Mouse (Mus musculus) hindbrain, embryonic 13.5 days (tissue): ENCODE data around the gene Ankrd40. TPM values are rescaled to one million over a fixed set of nuclear protein-coding genes. Genes with fewer than 3 reads are reported as not detected.

Experiments
- ATAC-seq: fragments of 200-750 bp; cut with Nextera tagmentation; 2 replicates; pipeline ENCODE4 v1.8.0; 2017; ENCODE audit warnings: moderate TSS enrichment; ENCODE audit not compliant: low FRiP score
- H3K27ac ChIP-seq: fragments of 300-500 bp; sonication (generic); 2 replicates; pipeline ENCODE4 v1.5.1; 2015; ENCODE audit warnings: inconsistent platforms, mild to moderate bottlenecking, moderate library complexity
- H3K27me3 ChIP-seq: fragments of 300-500 bp; sonication (generic); 2 replicates; pipeline ENCODE4 v1.6.1; 2015; ENCODE audit warnings: mild to moderate bottlenecking, inconsistent platforms
- H3K36me3 ChIP-seq: fragments of 300-500 bp; sonication (generic); 2 replicates; pipeline ENCODE4 v1.6.1; 2015; ENCODE audit warnings: mild to moderate bottlenecking, inconsistent platforms
- H3K4me1 ChIP-seq: fragments of 300-500 bp; sonication (generic); replicated peaks from 2 replicates; pipeline ENCODE4 v1.6.1; 2015; ENCODE audit warnings: inconsistent platforms
- H3K4me2 ChIP-seq: fragments of 300-500 bp; sonication (generic); 2 replicates; pipeline ENCODE4 v1.6.1; 2015; ENCODE audit warnings: inconsistent platforms, mild to moderate bottlenecking, moderate library complexity
- H3K4me3 ChIP-seq: fragments of 300-500 bp; sonication (generic); 2 replicates; pipeline ENCODE4 v1.5.1; 2015; ENCODE audit warnings: mild to moderate bottlenecking, inconsistent platforms
- H3K9ac ChIP-seq: fragments of 300-500 bp; sonication (generic); 2 replicates; pipeline ENCODE4 v1.6.1; 2015; ENCODE audit warnings: mild to moderate bottlenecking, inconsistent platforms
- H3K9me3 ChIP-seq: fragments of 300-500 bp; sonication (generic); 2 replicates; pipeline ENCODE4 v1.6.1; 2016; ENCODE audit warnings: inconsistent platforms
- WGBS: fragments of 180-500 bp; shearing (Covaris S2); methylation state at CpG from one replicate; pipeline ENCODE4 v1.1.7; 2015; 5-methylcytosine and 5-hydroxymethylcytosine counted together
- polyA plus RNA-seq: library from polyadenylated mRNA; unstranded; fragments of >200 nt; fragmentation: Nextera tagmentation; extraction: Ambion mirVana; gene quantifications from 2 replicates; pipeline ENCODE4 v1.2.1, GENCODE M21; 2015

Ankrd40 gene
- polyA plus RNA-seq, 1 experiment from 2014 or later = 10.6 TPM

GRCm38 (mm10) chr11:94329270-94329891, 1.6 kb downstream of the Ankrd40 start:
- Histone ChIP-seq H3K4me1 (peaks cover 54% of the 10 kb centered on the region), H3K4me3 (no peak overlapping the region), H3K36me3 (peaks cover 3% of the 10 kb centered on the region), H3K27ac (0 out of 2 replicates have a peak overlapping the region, but pooled peaks have one; percentile 18), H3K9ac (no peak overlapping the region), H3K4me2 (peak overlapping the region; percentile 78), H3K9me3 (no peaks in the 10 kb centered on the region), H3K27me3 (no peaks in the 10 kb centered on the region)
- ATAC-seq = no peak
- WGBS = 45% methylated on average over 4 of the region's 4 CpGs

- Histone ChIP-seq H3K36me3 (peaks cover 8% of the 10 kb centered on the region), H3K27ac (no peak overlapping the region), H3K9ac (peak overlapping the region; percentile 35; the same call in 1 of the 2 replicates), H3K4me1 (peaks cover 54% of the 10 kb centered on the region), H3K27me3 (no peaks in the 10 kb centered on the region), H3K9me3 (no peaks in the 10 kb centered on the region), H3K4me2 (peak overlapping the region; percentile 4; the same call in 1 of the 2 replicates), H3K4me3 (no peak overlapping the region)
- no peak for ATAC-seq
- WGBS = 94% methylated on average over 3 of the region's 3 CpGs
These were observed 2.4 kb downstream of the Ankrd40 start for GRCm38 (mm10) chr11:94330211-94330610.

- no peaks in the 10 kb centered on the region for H3K9me3 ChIP-seq
- H3K9ac ChIP-seq = no peak overlapping the region
- no peak overlapping the region for H3K4me2 ChIP-seq
- peaks cover 23% of the 10 kb centered on the region for H3K36me3 ChIP-seq
- no peaks in the 10 kb centered on the region for H3K27me3 ChIP-seq
- 93% methylated on average over 6 of the region's 6 CpGs for WGBS
- no peak overlapping the region for H3K4me3 ChIP-seq
- no peak overlapping the region for H3K27ac ChIP-seq
- peaks cover 44% of the 10 kb centered on the region for H3K4me1 ChIP-seq
- ATAC-seq = no peak
These were observed 4.9 kb downstream of the Ankrd40 start for GRCm38 (mm10) chr11:94332726-94333125.

GRCm38 (mm10) chr11:94334386-94334968, 6.7 kb downstream of the Ankrd40 start:
- ATAC-seq = no peak
- no peak overlapping the region for H3K4me2 ChIP-seq
- 86% methylated on average over 8 of the region's 8 CpGs for WGBS
- no peak overlapping the region for H3K9ac ChIP-seq
- no peak overlapping the region for H3K4me3 ChIP-seq
- H3K4me1 ChIP-seq = peaks cover 32% of the 10 kb centered on the region
- no peaks in the 10 kb centered on the region for H3K9me3 ChIP-seq
- no peak overlapping the region for H3K27ac ChIP-seq
- peaks cover 41% of the 10 kb centered on the region for H3K36me3 ChIP-seq
- H3K27me3 ChIP-seq = no peaks in the 10 kb centered on the region

GRCm38 (mm10) chr11:94336551-94336950, 8.8 kb downstream of the Ankrd40 start:
- H3K9ac ChIP-seq = no peak overlapping the region
- H3K27ac ChIP-seq = no peak overlapping the region
- peaks cover 46% of the 10 kb centered on the region for H3K36me3 ChIP-seq
- no peak overlapping the region for H3K4me3 ChIP-seq
- no peak for ATAC-seq
- H3K4me2 ChIP-seq = no peak overlapping the region
- no peaks in the 10 kb centered on the region for H3K27me3 ChIP-seq
- peaks cover 23% of the 10 kb centered on the region for H3K4me1 ChIP-seq
- H3K9me3 ChIP-seq = no peaks in the 10 kb centered on the region

DNA sequence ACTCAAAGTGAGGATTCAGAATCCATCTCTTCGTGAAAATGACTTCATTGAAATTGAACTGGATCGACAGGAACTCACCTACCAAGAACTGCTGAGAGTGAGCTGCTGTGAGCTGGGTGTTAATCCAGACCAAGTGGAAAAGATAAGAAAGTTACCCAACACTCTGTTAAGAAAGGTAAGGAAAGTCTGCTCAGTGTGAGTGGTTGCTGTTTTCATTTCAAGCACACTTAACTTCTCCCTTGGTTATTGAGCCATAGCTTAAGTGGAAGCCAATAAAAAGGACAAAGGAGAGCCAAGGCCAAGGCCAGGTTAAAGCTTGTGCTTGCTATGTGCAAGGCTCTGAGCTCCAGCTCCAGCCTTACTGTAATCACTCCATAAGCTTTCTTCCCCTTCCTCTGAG, 10.5 kb downstream of the Ankrd40 start:
- H3K27ac ChIP-seq = no peak overlapping the region
- no peak for ATAC-seq
- no peaks in the 10 kb centered on the region for H3K9me3 ChIP-seq
- 86% methylated on average over 2 of the region's 2 CpGs for WGBS
- no peak overlapping the region for H3K4me2 ChIP-seq
- no peaks in the 10 kb centered on the region for H3K27me3 ChIP-seq
- H3K4me1 ChIP-seq = peaks cover 28% of the 10 kb centered on the region
- H3K9ac ChIP-seq = no peak overlapping the region
- H3K4me3 ChIP-seq = no peak overlapping the region
- peaks cover 46% of the 10 kb centered on the region for H3K36me3 ChIP-seq

GRCm38 (mm10) chr11:94339732-94340585, 12.2 kb downstream of the Ankrd40 start:
- Histone ChIP-seq H3K9me3 (no peaks in the 10 kb centered on the region), H3K9ac (no peak overlapping the region), H3K27me3 (0 out of 2 replicates have a peak, but pooled peaks cover 2% of the 10 kb centered on the region), H3K4me3 (no peak overlapping the region), H3K4me2 (no peak overlapping the region), H3K27ac (no peak overlapping the region), H3K4me1 (peaks cover 40% of the 10 kb centered on the region), H3K36me3 (peaks cover 39% of the 10 kb centered on the region)
- 59% methylated on average over 18 of the region's 18 CpGs for WGBS
- peak; percentile 67; the same call in 1 of the 2 replicates for ATAC-seq

- peaks cover 27% of the 10 kb centered on the region for H3K36me3 ChIP-seq
- peak overlapping the region; percentile 18; the same call in 1 of the 2 replicates for H3K27ac ChIP-seq
- WGBS = 58% methylated on average over 10 of the region's 10 CpGs
- peaks cover 40% of the 10 kb centered on the region for H3K4me1 ChIP-seq
- no peaks in the 10 kb centered on the region for H3K9me3 ChIP-seq
- no peak overlapping the region for H3K4me3 ChIP-seq
- peak overlapping the region; percentile 29; the same call in 1 of the 2 replicates for H3K9ac ChIP-seq
- ATAC-seq = no peak
- no peak overlapping the region for H3K4me2 ChIP-seq
- H3K27me3 ChIP-seq = peaks cover 8% of the 10 kb centered on the region; the same call in 1 of the 2 replicates
These were observed 13.4 kb downstream of the Ankrd40 start for GRCm38 (mm10) chr11:94340948-94341933.

GRCm38 (mm10) chr11:94342114-94342905, 14.5 kb downstream of the Ankrd40 start:
- Histone ChIP-seq H3K4me1 (peaks cover 45% of the 10 kb centered on the region), H3K36me3 (peaks cover 23% of the 10 kb centered on the region), H3K27ac (peak overlapping the region; percentile 52), H3K9ac (peak overlapping the region; percentile 29; the same call in 1 of the 2 replicates), H3K4me3 (no peak overlapping the region), H3K4me2 (no peak overlapping the region), H3K9me3 (no peaks in the 10 kb centered on the region), H3K27me3 (peaks cover 8% of the 10 kb centered on the region; the same call in 1 of the 2 replicates)
- ATAC-seq = no peak
- 16% methylated on average over 13 of the region's 13 CpGs for WGBS

GRCm38 (mm10) chr11:94343955-94344358, 16.2 kb downstream of the Ankrd40 start:
- Histone ChIP-seq H3K9me3 (no peaks in the 10 kb centered on the region), H3K9ac (0 out of 2 replicates have a peak overlapping the region, but pooled peaks have one; percentile 35), H3K27me3 (peaks cover 8% of the 10 kb centered on the region; the same call in 1 of the 2 replicates), H3K4me1 (peaks cover 45% of the 10 kb centered on the region), H3K36me3 (peaks cover 10% of the 10 kb centered on the region), H3K27ac (peak overlapping the region; percentile 69; the same call in 1 of the 2 replicates), H3K4me3 (no peak overlapping the region), H3K4me2 (no peak overlapping the region)
- ATAC-seq = peak; percentile 47; the same call in 1 of the 2 replicates
- WGBS = 20% methylated on average over 5 of the region's 5 CpGs
